Mouse (Mus musculus) gonadal fat pad, adult 2 months (tissue): ENCODE measurements around the gene Mcur1. TPM values are rescaled to one million over a fixed set of nuclear protein-coding genes. Genes with fewer than 3 reads are reported as not detected.

Experiments used
- DNase-seq: peaks from one replicate; pipeline ENCODE4 v3.0.0-alpha.2; 2012; ENCODE audit warnings: low read depth
- polyA plus RNA-seq: library from polyadenylated mRNA; depleted of rRNA; stranded (reverse); fragments of >200 nt; gene quantifications from 2 replicates; pipeline ENCODE4 v1.2.3, GENCODE M21; 2012

The Mcur1 gene
- polyA plus RNA-seq, 1 experiment: 27.0 TPM

DNA sequence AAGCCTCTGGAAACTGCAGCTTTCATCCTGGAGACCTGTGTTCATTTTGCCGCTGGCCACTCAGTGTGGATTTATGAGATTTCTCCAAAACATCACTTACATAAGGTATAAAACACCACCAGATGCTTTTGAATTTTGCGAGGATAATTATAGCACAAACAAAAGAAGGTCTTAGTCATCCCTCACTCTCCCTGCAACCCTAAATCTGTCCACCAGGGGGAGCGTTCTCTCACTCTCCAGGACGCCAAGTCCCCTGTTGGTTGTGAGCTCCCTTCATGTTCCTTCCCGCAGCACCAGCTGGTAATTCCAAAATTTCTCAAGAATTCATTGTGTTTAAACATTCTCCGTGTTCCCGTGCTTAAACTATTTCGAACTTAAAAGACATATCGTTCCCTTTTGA, 5.4 kb upstream of the Mcur1 start:
- no peak for DNase-seq

DNA sequence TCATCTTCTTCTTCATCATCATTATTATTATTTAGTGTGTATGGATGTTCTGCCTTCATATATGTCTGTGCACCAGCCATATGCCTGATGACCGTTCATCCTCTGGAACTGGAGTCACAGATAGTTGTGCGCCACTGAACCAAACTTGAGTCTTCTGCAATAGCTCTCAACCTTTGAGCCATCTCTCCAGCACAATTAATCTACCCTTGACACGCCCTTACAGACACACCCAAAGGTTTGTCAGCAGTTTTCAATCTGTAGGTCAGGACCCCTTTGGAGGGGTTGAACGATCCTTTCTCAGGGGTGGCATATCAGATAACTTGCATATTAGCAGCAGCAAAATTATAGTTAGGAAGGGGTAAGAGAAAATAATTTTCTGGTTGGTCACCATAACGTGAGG, 4.7 kb upstream of the Mcur1 start:
- DNase-seq: no peak

DNA sequence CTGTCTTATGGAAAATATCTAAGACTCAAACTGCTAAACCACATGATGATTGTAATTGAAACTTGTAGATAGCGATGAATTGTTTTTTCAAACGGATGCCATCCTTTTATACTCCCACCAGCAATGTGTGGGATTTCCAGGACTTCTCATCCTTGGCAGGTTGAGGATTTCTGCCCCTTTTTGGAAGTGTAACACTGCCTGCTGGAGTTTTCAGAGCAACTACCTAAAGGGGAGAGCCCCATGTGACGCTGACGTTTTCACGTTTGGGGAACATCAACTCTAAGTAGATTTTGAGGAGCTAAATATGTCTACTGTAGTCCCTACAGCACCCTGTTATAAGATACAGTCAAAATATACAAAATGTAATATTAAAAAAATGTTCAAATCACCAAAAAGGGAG, 2.7 kb upstream of the Mcur1 start:
- no peak for DNase-seq

DNA sequence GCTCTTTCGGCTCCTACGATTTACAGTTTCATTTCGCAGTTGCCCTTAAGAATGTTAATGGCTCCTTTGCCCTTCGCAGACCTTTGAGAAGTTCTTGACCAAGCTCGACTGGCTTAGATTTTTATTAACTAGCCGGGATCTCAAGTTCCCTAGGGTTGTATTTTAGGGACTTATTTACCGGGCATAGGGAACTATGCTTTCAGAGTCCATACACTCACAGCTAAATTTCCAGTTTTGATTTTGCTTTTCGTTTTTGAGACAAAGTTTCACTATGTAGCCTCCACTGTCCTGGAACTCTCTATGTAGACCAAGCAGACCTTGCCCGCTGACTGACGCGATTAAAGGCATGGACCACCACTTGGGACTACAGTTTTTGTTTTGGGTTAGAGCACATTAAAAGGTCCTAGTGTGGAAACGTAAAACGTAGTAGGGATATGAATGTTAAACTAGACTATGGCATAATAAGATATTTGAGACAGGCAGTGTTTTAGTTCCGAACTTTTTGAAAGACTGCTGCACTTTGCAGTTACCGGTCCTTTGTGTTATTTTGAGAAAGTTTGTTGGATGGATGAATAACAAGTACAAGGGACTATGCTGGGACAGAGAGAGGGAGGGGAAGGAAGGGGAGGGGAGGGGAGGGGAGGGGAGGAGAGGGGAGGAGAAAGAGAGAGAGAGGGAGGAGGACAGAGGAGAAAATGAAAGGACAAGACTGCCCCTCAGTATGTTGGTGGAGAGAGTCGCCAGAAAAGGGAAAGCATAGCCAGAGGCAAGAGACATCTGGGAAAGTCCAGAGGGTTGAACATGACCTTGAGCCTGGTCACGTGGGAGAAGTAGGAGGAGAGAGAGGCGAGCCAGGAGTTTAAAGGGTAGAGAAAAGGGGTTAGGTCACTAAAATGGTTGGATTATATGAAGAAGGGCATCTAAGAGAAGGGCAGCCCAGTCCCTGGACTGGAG, 744 bp upstream of the Mcur1 start:
- DNase-seq: no peak

DNA sequence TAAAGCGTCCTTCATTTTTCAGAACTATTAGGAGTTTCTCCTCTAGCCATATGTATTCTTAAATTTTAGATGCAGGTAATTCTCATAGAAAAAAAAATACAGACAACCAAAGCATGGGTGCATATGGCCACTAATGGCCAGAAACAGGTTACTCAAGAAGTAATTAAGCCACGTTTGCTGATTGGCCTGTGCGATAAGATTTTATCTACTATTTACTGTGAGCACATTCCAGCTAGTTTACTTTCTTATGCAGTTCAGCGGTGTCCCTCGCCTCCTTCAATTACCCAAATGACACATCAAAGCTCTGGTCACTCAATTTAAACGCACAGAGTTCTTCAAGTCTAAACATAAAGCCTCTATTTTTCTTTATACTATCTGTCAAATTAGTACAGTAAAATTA, 1.0 kb downstream of the Mcur1 start:
- DNase-seq: no peak

DNA sequence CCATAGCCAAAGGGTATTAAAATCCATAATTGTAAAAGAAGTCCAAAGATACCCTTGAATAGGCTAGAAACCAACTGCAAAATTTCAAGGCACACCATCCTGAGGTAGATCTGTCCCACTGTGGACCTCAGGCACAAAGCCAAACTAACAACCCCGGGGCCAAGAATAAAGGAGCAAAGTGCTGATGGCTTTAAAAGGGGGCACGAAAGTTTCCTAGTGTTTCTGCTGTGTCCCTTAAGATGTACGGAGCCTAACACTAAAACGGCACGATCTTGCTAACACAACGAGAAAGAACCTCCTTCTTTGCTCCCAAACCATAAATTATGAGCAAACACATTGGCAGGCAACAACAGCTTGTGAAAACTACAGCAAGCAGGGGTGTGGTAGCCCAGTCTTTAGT, 1.6 kb downstream of the Mcur1 start:
- no peak for DNase-seq

DNA sequence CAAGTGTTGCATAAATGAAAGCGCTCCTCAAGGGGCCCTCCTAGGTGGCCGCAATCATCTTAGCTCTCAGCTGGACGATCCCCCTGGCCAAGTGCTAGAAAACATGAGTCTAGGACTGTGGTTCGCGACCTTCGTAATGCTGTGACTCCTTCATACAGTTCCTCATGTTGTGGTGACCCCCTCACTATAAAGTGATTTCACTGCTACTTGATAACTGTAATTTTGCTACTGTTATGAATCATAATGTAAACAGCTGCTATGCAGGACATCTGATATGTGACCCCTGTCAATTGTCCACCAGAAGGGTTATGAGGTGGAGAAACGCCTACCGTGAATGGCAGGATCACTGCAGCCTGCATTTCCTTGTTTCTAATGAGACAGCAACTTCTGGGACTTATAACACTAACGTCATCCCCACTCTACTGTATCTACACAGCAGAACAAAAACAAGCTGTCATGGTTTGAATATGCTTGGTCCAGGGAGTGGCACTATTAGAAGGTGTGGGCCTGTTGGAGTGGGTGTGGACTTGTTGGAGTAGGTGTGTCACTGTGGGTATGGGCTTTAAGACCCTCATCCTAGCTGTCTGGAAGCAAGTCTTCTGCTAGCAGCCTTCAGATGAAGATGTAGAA, 3.0 kb downstream of the Mcur1 start:
- DNase-seq: no peak

DNA sequence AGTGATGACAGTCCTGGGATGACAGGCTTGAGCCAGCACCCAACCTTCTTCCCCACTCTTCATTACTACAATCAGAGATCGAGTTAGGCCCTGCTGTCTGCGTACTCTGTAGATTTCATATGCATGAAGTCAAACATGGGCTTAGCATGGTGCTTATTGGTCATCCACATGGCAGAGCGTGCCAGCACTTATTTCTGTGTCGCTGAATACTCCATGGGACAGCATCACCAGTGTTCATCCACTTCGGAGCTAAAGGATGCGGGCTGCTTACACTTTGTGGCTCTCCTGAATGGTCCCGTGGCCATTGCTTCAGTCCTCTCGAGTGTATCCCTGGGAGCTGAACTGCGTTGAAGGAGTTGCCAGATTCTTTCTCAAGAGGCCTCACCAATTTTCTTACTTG, 4.7 kb downstream of the Mcur1 start:
- no peak for DNase-seq

DNA sequence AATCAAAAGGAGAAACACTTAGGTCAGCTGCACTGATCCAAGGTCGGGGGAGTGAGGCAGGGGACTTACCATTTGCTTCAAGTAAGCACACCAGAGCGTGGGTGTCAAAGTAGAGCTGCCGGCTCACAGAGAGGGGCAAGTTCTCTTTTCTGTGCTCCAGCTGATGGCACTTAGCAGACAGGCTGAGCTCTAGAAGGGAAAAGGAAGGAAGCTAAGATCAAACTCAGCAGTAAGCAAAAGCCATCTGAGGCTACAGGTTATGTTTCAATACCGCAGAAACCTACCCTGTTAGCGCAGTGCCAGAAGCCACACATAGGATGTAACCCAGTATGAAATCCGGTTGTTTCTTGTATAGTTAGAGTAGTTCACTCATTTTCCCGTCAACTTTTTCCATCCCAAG, 5.2 kb downstream of the Mcur1 start:
- DNase-seq: no peak

DNA sequence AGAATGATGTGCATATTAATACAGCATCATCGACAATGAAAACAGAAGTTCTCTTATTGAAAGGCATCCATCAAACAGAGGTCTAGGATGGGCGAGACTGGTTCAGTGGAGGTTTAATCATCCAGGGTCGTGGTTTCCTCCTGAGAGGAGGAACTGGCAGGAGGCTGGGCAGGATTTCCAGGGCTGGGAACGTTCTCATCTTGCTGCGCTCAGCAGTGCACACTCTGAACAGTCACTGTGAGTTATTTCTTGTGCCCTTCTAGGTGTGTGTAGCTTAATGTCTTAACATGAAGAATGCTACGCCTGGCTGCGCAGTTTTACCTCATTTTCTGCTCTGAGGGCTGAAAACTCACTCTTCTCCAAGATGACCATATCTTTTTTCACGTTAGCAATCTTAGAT, 9.3 kb downstream of the Mcur1 start:
- no peak for DNase-seq

DNA sequence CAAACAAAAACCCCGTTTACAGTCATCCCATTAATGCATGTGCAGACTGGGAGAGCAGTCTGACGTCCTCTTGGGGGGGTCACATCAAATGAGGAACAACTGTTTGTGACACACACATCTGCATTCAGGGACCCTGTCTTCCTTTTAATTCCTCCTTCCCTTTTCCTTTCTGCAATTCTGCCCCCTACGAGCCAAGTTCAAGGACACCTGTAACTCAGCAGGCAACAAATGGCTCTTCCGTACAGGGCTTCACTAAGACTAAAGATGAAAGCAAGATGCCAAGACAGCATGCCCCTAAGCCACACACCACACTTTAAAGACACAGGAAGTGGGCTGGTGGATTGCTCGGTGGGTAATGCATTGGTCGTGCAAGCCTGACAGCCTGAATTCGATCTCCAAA, 10.1 kb downstream of the Mcur1 start:
- DNase-seq: no peak

DNA sequence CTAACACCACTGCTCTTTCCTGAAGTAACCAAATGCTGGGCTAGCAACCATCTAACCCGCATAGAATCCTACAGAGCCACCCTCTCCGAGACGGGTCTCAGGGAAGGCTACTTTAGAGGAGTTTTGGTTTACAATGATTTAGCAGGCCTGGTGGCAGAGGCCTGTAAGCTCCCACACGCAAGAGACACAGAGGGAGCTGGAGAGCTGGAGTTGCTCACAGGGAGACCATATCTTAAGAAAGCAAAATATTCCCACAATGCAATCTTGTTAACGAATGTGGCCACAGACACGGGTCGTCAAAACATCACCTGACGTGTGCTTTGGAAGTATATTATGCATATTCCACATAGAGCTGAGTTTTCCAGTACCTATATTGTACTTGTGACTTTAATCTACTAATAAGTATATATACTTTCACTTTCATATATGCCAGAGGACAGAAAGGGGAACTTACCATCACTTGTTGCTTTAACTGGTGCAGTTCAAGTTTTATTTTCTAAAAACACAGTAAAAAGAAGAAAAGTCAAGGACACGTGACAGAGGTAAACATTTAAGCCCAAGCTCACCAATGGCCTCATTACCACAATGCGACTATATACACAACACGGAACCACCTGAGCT, 10.8 kb downstream of the Mcur1 start:
- DNase-seq: no peak

DNA sequence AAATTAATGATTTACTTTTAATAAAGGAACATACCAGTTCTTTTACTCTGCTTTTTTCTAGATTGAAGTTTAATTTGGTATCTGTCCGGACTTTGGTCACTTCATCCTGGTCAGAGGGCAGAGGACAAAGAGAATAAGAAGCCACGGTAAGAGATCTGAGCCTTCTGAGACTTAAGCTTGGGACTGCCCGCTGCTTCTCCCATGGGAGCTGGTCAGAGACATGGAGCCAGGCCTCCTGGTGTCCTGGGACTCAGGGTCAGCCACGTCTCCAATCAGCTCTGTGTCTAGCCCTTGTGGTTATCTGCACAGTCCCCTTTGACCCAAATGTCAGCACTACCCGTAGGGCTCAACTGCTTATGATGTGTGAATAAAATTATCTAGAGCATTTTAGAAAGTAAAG, 11.4 kb downstream of the Mcur1 start:
- DNase-seq: no peak

DNA sequence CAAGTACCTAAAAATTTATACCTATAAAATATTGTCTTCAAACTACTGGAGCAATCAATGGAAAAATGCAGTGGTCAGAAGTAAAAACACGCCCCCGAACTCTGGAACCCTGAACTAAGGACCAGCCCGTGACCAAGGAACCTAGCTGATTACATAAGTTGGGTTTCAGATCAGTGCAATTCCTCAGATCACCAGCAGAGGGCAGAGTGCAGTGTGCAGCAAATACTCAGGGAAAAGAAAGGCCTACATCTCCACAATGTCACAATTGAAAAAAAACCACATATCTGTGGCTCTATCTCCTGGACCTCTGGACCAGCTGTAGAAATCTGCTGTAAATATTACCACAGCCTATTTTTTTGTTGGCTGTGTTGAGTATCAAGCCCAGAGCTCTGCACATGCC, 13.1 kb downstream of the Mcur1 start:
- DNase-seq: no peak

DNA sequence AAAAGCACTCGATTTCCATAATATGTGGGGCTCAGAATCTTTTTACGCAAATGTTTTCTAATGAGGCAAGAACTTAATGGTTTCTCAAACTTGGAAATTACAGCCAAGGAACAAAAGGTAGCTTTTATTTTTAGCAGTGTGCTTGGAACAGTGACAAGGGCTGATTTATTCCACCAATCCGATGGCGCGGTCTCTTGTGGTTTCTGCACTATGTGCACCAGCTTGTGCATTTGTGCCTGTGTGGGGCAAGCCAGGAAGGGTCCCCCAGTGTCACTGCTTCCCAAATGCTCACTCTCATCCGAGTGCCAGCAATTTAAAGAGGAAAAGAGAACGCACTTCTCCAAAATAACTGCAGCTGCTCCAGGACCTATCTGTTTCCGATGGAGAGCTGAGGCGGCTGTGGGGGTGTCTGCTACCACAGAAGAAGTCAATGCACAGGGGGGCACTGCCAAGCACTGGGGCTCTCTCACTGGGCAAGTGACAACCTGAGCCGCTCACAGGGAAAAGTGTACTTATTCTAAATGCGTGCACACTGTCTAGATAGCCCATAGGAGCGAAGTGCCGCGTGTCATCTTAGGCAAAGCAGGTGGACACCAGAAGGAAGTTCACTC, 19.7 kb downstream of the Mcur1 start:
- no peak for DNase-seq

DNA sequence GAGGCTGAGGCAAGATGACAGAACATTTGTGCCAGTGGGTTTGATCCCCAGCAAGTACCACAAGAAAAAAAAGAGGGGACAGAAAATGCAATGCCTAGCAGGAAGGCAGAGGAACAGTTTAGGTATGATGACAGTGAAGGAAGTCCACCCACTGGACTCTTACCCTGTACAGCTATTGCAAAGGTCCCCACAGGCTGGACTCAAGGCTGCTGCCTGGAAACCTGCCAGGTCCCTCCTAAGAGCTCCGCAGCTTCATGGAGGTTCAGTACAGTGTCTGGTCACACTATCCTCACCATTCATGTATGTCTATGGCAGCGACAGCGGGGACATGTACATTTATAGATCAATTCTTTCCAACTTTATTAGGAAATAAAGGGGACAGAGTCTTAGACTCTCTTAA, 20.6 kb downstream of the Mcur1 start:
- DNase-seq: no peak

DNA sequence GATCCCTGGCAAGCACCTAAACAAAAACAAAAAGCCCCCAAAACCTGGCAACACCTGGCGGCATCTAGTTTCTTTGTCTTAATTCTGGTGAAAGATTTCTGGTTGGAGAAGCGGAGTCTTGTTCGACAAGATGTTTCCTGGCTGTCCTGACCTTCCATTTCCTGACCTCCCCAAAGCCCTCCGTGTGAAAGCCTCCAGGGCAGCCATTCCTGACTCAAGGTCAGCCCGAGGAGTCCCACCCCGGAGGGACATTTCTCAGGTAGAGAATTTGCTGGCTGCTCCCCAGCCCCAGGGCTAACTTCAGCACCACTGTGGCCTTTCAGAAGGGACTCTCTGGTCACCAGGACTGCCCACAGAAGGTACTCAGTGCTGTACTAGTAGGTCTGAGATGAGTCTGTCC, 22.1 kb downstream of the Mcur1 start:
- no peak for DNase-seq

DNA sequence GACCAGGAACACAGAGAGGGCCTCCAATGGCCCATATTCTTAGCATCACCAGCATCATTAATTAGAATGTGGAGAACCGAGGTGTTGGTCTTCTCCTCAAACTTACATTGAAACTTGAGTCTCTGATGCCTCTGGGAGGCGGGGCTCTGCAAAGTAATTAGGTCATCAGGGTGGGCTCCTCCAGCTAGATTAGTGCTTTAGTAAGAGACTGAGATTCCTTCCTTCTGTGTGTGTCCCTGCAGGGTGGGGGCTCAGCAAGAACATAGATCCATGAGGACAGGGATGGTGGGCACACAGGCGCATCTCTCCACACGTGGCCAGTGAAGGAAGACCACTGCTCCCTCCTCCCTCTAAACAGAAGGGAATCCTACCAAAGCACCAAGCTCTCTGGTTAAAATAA, 26.0 kb downstream of the Mcur1 start:
- DNase-seq: no peak

DNA sequence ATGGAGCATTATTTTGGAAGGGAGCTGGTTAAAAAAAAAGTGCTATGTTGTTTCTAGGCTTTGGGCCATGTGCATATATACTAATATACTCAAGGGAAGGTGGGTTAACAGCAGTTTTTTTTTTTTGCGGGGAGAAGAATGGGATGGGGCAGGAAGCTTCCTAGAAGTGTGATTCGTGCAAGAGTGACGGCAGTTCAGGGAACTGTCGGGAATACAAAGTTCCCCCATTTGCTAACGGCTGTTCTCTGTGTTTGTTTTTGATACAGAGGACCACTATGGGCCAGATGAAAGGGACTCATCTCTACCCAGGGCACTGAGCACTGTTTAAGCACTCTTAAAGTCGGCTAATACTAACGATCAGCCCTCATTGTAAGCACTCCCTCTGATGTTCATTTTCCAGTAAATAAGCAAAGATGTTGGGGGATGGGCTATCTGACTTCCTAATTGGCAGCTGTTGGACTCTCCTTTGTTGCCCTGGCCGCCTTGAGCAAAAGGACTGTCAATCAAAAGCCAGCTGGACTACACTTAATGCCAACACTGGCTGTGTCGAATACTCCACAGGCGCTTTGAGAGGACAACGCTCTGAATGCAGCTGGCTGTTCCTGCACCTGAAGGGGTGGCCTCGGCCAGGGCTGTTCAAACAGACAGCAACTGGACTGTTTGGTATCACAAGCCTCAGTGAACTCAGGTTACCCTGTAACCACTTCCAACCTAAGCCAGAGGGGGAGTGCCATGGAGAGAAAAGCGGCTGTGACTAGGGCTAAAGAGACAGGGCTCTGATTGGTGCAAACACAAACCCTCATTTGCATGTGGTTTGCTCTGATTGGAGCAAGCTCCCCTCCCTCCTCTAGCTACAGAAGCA, 28.9 kb downstream of the Mcur1 start:
- no peak for DNase-seq

DNA sequence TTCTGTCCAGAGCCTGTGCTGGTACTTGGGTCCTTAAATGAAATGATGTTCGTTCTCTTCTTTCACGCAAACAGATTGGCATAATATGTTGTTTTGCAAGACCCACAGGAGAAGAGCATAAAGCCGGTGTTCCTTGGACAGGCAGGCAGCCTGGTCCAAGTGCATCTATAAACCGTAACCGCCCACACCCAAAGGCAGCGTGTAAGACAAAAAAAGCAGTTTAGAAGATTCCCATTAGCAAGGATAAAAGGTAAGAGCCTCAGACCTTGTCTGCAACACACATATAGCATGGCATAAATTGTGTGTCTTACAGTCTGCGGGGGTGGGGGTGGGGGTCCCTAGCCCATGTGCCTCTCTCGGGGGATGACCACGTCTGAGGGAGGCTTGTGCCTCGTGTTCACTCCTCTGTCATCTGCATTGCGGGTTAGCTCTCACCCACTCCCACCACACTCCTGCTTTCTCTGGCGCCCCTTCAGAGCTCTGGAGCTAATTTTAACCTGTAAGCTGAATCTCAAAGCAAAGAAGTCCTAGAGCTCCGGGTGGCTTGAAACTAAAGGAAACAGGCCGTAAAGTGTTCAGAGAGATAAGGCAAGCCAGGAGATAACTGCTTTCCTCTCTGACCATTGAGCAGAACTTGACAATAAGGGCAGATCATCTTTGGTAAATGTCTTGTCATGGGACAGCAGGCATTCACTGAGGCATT, 29.7 kb downstream of the Mcur1 start:
- no peak for DNase-seq

DNA sequence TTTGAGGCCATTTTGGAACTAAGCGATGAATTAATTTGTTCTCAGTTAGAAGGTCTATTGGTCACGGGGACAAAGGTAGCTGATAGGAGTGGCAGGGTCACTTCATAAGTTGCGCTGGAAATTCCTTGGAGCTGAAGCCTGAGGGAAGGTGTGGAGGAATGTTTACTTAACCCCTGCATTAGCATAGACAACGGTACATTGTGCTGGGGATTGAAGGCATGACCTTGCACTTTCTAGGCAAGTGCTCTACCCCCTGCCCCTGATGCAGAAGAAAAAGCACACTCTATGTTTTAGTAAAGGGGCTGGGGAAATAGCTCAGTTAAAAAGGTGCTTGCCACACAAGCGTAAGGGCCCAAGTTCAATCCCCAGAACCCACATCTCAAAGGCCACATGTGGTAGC, 33.7 kb downstream of the Mcur1 start:
- DNase-seq: no peak
